Mouse (Mus musculus): ENCODE data around the gene Isca1.
"Not testable (repeated sequence)": the region's sequence is repeated elsewhere in the genome, so short reads cannot be mapped to it uniquely, and the experiment has no call there.

Isca1 gene

GRCm38 (mm10) chr13:59746711-59747110, 22.9 kb downstream of the Isca1 start, which contains the start of gene 1700014D04Rik:
1700014D04Rik (minus strand) TSS chr13:59746752.
- peak in 1 of 2 experiments; percentile 47 for DNase-seq (ENCODE audit: low spot score in 2 of 2)

- no peak for DNase-seq (ENCODE audit: low spot score in 2 of 2)
These were observed 23.4 kb downstream of the Isca1 start for GRCm38 (mm10) chr13:59746164-59746563.

GRCm38 (mm10) chr13:59745462-59745861, 24.1 kb downstream of the Isca1 start:
- no peak for DNase-seq (ENCODE audit: low spot score in 2 of 2)

GRCm38 (mm10) chr13:59741697-59742096, 27.9 kb downstream of the Isca1 start:
- no peak for DNase-seq (ENCODE audit: low spot score in 2 of 2)

- DNase-seq (ENCODE audit: low spot score in 2 of 2) = no peak
These were observed 28.5 kb downstream of the Isca1 start for GRCm38 (mm10) chr13:59741096-59741495.

- no peak for DNase-seq (ENCODE audit: low spot score in 2 of 2)
These were observed 30.2 kb downstream of the Isca1 start for GRCm38 (mm10) chr13:59739397-59739796.

- no peak for DNase-seq (ENCODE audit: low spot score in 2 of 2)
These were observed 31.2 kb downstream of the Isca1 start for GRCm38 (mm10) chr13:59738455-59738854.

GRCm38 (mm10) chr13:59735190-59735589, 34.4 kb downstream of the Isca1 start:
- no peak for DNase-seq (ENCODE audit: low spot score in 2 of 2)

DNA sequence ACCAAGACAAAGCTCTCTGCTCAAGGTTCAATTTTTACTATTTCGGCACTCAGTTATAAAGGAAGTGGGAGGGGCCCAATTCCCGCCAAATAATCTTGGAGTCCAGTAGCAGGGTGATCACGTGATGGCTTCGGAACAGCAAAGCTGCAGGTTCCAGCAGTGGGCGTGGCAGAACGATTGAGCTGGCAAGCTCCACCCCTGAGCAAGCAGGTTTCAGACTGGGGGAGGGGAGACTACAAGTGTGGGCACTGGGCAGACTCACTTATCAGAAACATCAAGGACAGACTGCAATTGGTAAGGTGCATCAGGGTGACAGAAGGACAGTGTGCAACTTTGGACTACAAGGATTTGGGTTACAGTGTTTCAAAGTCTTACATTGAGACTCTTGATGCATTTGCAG, 35.3 kb downstream of the Isca1 start:
- not testable (repeated sequence) for DNase-seq (ENCODE audit: low spot score in 2 of 2)

- DNase-seq (ENCODE audit: low spot score in 2 of 2) = no peak
These were observed 35.7 kb downstream of the Isca1 start for GRCm38 (mm10) chr13:59733936-59734335.

DNA sequence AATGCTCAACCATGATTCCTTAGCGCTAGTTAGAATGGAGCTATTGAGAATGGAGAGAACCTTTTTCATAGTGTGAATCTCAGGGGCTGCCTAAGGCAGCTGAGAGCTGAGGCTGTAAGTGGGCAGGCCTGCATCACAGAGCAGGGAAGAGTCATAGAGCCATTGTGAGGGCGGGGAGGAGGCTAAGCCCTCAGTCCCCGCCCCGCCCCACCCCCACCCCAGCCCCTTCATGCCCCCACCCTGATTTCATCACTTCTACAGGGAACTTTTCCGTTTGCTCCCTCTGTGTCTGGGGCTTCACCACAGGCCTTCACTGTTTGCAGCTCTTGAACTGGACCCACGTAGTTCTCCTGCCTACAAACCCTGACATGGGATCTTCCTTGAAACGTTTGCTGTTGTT, 38.0 kb downstream of the Isca1 start, which contains the start of gene Spata31d1d:
TSS of gene Spata31d1d (minus strand) at position 101 of the 400 bp plus-strand sequence.
- DNase-seq (ENCODE audit: low spot score in 2 of 2) = no peak

DNA sequence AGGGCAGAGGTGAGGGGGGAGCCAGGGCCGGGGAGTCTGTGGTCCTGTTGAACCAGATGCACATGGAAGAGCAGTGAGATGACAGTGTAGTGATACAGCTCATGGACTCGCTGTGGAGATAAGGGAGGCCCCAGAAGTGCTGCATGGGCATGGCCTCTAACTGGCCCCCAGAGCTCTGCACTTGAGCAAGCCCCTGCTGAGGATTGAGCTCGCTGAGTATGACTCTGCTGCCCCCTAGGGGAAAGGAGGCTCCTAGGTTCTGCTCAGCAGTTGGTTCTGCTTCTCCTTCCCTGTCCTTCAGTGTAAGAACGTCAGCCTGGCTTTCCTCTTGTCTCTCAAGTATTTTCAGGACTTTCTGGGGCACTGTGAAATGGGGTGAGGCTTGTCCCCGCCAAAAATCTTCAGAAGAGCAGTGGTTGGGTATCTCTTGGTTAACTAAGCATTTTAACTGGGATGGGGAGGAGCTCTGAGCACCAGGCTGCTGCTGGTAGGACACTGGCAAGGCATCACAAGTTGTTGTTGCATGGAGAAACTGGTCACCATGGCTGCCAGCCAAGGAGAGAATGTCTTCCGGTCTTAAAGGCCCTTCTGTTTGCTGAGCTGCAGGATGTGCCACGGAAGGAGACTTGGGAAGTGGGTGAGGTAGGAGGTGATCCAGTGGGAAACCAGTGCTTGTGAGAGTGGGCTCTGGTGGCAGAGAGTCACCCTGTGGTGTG, 41.1 kb downstream of the Isca1 start:
- peak; percentile 87 to 90 for DNase-seq (ENCODE audit: low spot score in 2 of 2)

DNA sequence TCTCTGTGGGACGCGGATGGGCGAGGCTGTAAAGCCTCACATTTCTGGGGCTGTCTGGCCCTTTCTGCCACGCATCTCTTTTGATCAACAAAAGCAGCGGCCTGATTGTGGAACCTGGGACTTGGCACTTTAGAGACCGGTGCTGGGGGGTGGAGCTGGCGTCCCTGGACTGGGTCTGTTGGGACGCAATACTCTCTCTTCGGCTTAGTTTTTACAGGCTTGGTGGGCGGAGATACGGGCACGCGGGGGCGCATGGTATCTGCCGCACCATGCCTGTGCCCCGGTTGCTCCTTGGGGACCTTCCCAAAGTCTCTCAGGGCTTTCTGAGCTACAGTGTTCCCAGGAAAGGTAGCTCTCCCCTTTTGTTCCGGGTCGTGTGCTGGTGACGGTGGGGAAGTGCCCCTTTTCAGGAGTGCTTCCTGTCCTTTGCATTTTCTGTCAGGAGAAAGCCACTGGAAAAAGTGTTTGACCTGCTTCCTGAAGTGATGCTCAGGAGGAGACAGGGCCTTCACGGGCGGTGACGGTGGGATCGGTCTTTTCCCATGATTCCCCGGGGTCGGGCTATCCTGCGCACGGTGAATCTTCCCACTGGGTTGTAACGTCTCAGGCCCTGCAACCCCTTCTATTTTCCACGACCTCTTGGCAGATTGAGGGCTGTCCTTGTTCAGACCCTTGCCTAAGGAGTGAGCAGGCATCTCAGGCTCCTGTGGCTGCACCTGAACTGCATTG, 43.3 kb downstream of the Isca1 start:
- DNase-seq (ENCODE audit: low spot score in 2 of 2) = no peak

- not testable (repeated sequence) for DNase-seq (ENCODE audit: low spot score in 2 of 2)
These were observed 47.5 kb downstream of the Isca1 start for GRCm38 (mm10) chr13:59722089-59722488.

DNA sequence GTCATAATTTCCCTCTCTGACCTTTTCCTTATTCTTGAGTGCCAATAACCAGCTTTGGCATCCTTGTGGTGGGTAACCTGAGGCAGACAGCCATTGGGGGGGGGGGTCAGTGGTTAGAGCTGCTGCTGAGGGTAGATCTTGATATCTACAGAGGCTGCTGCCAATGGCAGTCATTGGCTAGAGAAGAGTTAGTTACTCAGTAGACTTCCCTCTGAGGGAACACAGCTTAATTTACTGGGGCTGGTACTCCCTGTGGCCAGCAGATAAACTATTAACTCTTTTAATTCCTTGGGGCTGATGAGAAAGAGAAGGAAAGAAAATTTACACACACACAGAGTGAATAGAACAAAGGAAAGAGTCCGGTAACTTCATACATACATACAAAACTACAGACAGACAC, 50.1 kb downstream of the Isca1 start:
- DNase-seq (ENCODE audit: low spot score in 2 of 2) = no peak

GRCm38 (mm10) chr13:59718857-59719440, 50.7 kb downstream of the Isca1 start:
- not testable (repeated sequence) for DNase-seq (ENCODE audit: low spot score in 2 of 2)

GRCm38 (mm10) chr13:59713710-59714109, 55.9 kb downstream of the Isca1 start:
- DNase-seq (ENCODE audit: low spot score in 2 of 2) = no peak

- DNase-seq (ENCODE audit: low spot score in 2 of 2) = not testable (repeated sequence)
These were observed 57.6 kb downstream of the Isca1 start, which contains the start of gene Spata31d1b for GRCm38 (mm10) chr13:59711984-59712383. Spata31d1b (plus strand) TSS chr13:59712284.

GRCm38 (mm10) chr13:59710230-59710629, 59.4 kb downstream of the Isca1 start, which contains the start of gene Spata31d1a:
Spata31d1a (minus strand) TSS chr13:59710330.
- no peak for DNase-seq (ENCODE audit: low spot score in 2 of 2)
